ENCODE assay signal across 8 mouse cellular contexts in the genomic region with DNA sequence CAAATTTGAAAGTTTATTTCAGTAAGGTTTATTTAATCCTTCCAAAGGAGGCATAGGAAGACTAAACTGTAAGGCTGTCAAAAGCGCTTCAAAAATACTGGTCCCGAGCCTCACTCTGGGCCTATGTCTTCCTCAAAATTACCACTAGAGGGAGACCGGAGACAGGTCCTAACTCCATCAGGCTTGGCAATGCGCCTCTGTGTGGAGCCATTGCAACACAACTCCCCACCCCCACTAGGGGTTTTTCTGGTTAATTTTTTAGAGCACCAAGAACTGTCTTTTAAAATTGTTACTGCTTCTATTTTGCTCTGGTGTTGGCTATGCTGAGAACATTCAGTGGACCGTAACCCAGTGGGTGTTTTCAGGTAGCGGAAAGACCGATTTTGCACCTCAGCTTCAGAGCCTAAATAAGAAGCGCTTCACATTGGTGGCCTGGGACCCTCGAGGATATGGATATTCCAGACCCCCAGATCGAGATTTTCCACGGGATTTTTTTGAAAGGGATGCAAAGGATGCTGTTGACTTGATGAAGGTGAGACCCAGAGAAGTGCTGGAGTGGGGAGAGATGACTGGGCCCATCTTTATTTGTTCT. TPM values are rescaled to one million over a fixed set of nuclear protein-coding genes. Genes with fewer than 3 reads are reported as not detected.
A peak's percentile ranks its signal among the peaks of the same experiment; 100 is the strongest.
DNase-seq lines count a peak whose midpoint lies in the region; ATAC-seq and TF ChIP-seq lines count a peak whose summit lies in the region.

No protein-coding gene starts in this region.

- no peak overlapping the region; the same call in 1 of the 2 replicates for H3K27ac ChIP-seq in hindbrain, embryonic 15.5 days (replicated peaks)

- 40% methylated on average over 11 of the region's 11 CpGs for WGBS in hindbrain, embryonic 15.5 days

- POLR2A ChIA-PET in Patski (lab: Charles Lee) = interaction anchor here (0.7 kb wide), 1 partner anchor 83 kb away, joined by 3 read pairs; no protein-coding TSS in a partner anchor

- CTCF ChIA-PET in Patski (lab: Charles Lee) = interaction anchor here (0.7 to 3.0 kb wide), 16 partner anchors 10 to 116 kb away, joined by 3 to 24 read pairs (median 4); partner anchors contain the start of genes Bphl and Psmg4

- no peak for DNase-seq in Patski (ENCODE audit: low read depth, low spot score)
- DNase-seq in cerebellum, postnatal 10 days = peak; percentile 96 to 98
- DNase-seq in frontal cortex, postnatal 25 days (ENCODE audit: low spot score in 2 of 2) = peak; percentile 45 to 46
- DNase-seq in left cerebral cortex, adult 11 months (ENCODE audit: low spot score) = peak; percentile 83
- DNase-seq in lung, postnatal 36 days = peak; percentile 93
- DNase-seq in retina, postnatal 7 days (ENCODE audit: low read depth, low spot score) = peak; percentile 64
- peak; percentile 72 for DNase-seq in urinary bladder, postnatal 25 days (ENCODE audit: low spot score)

- peak; percentile 96 for TF ChIP-seq CTCF in Patski (IDR thresholded peaks at IDR 0.05)

- H3K4me3 ChIP-seq in hindbrain, embryonic 15.5 days = no peak overlapping the region

- H3K9ac ChIP-seq in hindbrain, embryonic 15.5 days = no peak overlapping the region

- H3K27me3 ChIP-seq in Patski = no peaks in the 10 kb centered on the region
- no peaks in the 10 kb centered on the region for H3K27me3 ChIP-seq in hindbrain, embryonic 15.5 days

- peaks cover 4% of the 10 kb centered on the region for H3K4me1 ChIP-seq in hindbrain, embryonic 15.5 days (replicated peaks)

- no peak for ATAC-seq in Patski
- peak; percentile 94 for ATAC-seq in hindbrain, embryonic 15.5 days (ENCODE audit: low FRiP score, low read depth)

- no peaks in the 10 kb centered on the region for H3K9me3 ChIP-seq in hindbrain, embryonic 15.5 days

- H3K36me3 ChIP-seq in hindbrain, embryonic 15.5 days = peaks cover 16% of the 10 kb centered on the region

- H3K4me2 ChIP-seq in hindbrain, embryonic 15.5 days = no peak overlapping the region

- in situ Hi-C loops in Patski (cut with MboI; ENCODE audit: low pct_unique_long_range_greater_than_20kb) = loop anchor here (5.0 kb wide), 1 partner anchor 111 kb away; no protein-coding TSS in a partner anchor

RNA-seq across cellular contexts. Expression of gene Bphl, which starts 9.1 kb away (rescaled TPM):
- 98.8 TPM for polyA plus RNA-seq in Patski (2021)
- 36.6 and 41.4 TPM in 2 replicates for polyA plus RNA-seq in hindbrain, embryonic 15.5 days (2015; fragmentation: Nextera tagmentation; extraction: Ambion mirVana)

RNA-seq across cellular contexts. Expression of gene Tubb2a, which starts 31.3 kb away (rescaled TPM):
- 26.8 TPM for polyA plus RNA-seq in Patski (2021)
- 3,041 and 3,094 TPM in 2 replicates for polyA plus RNA-seq in hindbrain, embryonic 15.5 days (2015; fragmentation: Nextera tagmentation; extraction: Ambion mirVana)

RNA-seq across cellular contexts. Expression of gene Serpinb6a, which starts 43.9 kb away (rescaled TPM):
- polyA plus RNA-seq in Patski (2021) = 187 TPM
- polyA plus RNA-seq in hindbrain, embryonic 15.5 days (2015; fragmentation: Nextera tagmentation; extraction: Ambion mirVana) = 38.8 and 39.0 TPM in 2 replicates

RNA-seq across cellular contexts. Expression of gene Ripk1, which starts 44.4 kb away (rescaled TPM):
- polyA plus RNA-seq in Patski (2021) = 29.7 TPM
- 7.3 and 8.0 TPM in 2 replicates for polyA plus RNA-seq in hindbrain, embryonic 15.5 days (2015; fragmentation: Nextera tagmentation; extraction: Ambion mirVana)

Comparison
In these comparisons a context has a peak if more than half of its experiments do, and no peak if none do; other contexts are left out.
1. RNA of gene Tubb2a, which starts 31.3 kb away (polyA plus RNA-seq): 3,041 to 3,094 TPM in hindbrain, embryonic 15.5 days; 26.8 TPM in Patski (single experiment); every median in the first group is over 100 times any median in the second.